Mouse (Mus musculus) midbrain, embryonic 10.5 days (tissue): ENCODE results near the gene Fbxo10. TPM values are rescaled to one million over a fixed set of nuclear protein-coding genes. Genes with fewer than 3 reads are reported as not detected.
"Not testable (repeated sequence)": the region's sequence is repeated elsewhere in the genome, so short reads cannot be mapped to it uniquely, and the experiment has no call there.

Experiments used
- DNase-seq: peaks from one replicate; pipeline ENCODE4 v3.0.0-alpha.2; 2017; ENCODE audit warnings: low spot score
- H3K27ac ChIP-seq: fragments of 300-500 bp; sonication (generic); replicated peaks from 2 replicates; pipeline ENCODE4 v1.5.1; 2016; ENCODE audit warnings: mild to moderate bottlenecking
- H3K27me3 ChIP-seq: fragments of 300-500 bp; sonication (generic); 2 replicates; pipeline ENCODE4 v1.6.1; 2016; ENCODE audit warnings: low read depth, mild to moderate bottlenecking; ENCODE audit not compliant: poor library complexity, severe bottlenecking
- H3K36me3 ChIP-seq: fragments of 300-500 bp; sonication (generic); 2 replicates; pipeline ENCODE4 v1.6.1; 2016; ENCODE audit warnings: mild to moderate bottlenecking, moderate library complexity
- H3K4me1 ChIP-seq: fragments of 300-500 bp; sonication (generic); 2 replicates; pipeline ENCODE4 v1.6.1; 2016
- H3K4me3 ChIP-seq: fragments of 300-500 bp; sonication (generic); 2 replicates; pipeline ENCODE4 v1.5.1; 2016; ENCODE audit warnings: mild to moderate bottlenecking, moderate library complexity
- H3K9me3 ChIP-seq: fragments of 300-500 bp; sonication (generic); replicated peaks from 2 replicates; pipeline ENCODE4 v1.6.1; 2016; ENCODE audit warnings: mild to moderate bottlenecking
- WGBS: fragments of 180-500 bp; shearing (Covaris S2); methylation state at CpG from one replicate; pipeline ENCODE4 v1.1.7; 2016; 5-methylcytosine and 5-hydroxymethylcytosine counted together
- polyA plus RNA-seq: library from polyadenylated mRNA; unstranded; fragments of >200 nt; fragmentation: Nextera tagmentation; extraction: Ambion mirVana; gene quantifications from 2 replicates; pipeline ENCODE4 v1.2.1, GENCODE M21; 2016

Fbxo10 gene
- polyA plus RNA-seq, 1 experiment from 2014 or later = 14.3 TPM

DNA sequence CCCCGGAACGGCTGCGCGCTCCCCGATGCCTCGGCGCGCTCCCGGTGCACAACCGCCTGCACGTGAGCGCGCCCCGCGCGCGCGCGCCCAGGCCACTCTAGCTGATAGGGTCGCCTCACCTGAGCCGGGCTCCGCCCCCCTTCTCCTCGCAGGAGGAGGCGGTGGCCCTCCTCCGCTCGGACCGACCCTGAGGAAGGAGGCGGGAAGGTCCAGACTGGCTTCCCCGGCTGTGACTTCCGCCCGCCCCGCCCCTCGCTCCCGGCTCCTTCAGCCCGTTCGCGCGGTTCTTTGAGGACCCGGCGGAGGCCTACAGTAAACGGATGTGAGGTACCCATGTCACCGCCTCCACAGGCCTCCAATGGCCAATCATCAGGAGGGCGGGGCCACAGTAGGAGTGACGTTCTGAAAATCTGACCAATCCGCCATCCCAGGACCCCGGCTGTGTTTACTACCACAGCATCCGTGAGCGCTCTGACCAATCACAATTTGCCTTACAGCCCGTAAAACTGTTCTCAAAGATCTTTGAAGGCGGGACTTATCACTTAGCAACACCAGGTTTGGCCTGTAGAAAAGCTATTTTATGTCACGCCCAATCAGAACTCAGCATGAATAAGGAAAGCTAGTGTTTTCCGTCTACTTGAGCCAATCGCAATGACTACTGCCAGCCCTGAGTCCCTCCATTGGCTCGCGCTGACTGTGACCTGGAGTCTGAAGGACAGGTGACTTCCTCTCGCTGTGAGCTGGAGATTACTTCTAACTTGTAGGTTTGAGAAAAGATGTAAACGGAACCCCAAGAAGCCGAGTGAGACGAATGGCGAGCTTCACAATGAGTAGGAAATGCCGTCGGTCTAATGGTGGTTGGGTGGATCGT, 72.1 kb downstream of the Fbxo10 start, which contains the start of gene Zbtb5:
TSS of gene Zbtb5 (minus strand) at position 308 of the 871 bp plus-strand sequence.
- Histone ChIP-seq H3K27me3 (no peaks in the 10 kb centered on the region), H3K4me1 (peaks cover 26% of the 10 kb centered on the region), H3K27ac (peak within 1 kb of the TSS; percentile 95), H3K36me3 (0 out of 2 replicates have a peak, but pooled peaks cover under 1% of the 10 kb centered on the region), H3K9me3 (no peaks in the 10 kb centered on the region), H3K4me3 (peak within 1 kb of the TSS; percentile 87)
- under 1% methylated on average over 63 of the region's 63 CpGs for WGBS
- peak; percentile 100 for DNase-seq

DNA sequence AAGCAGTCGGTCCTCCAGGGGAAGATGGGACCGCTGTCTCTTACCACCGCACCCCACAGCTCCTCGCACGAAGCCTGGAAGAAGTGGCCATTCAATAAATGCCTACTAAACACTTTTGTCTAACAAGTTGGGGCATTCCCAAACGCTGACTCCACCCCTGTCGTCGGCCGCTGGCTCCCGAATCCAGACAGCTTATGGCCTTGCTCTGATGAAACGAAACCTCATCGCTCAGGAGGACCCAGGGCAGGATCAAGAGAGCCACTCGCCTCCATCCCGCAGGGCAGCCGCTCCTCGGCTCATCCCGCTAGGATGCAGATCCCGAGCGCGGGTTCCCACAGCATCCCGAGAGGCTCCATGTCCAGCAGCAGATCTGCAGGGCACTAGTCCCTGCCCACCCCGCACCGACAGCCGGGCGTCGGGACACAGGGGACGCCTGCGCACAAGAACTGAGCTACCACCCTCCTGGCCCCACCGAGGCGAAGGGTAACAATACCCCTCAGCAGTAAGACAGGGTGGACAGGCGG, 72.8 kb downstream of the Fbxo10 start:
- DNase-seq = no peak
- Histone ChIP-seq H3K27ac (peak overlapping the region; percentile 95), H3K9me3 (no peaks in the 10 kb centered on the region), H3K27me3 (no peaks in the 10 kb centered on the region), H3K36me3 (peaks cover 5% of the 10 kb centered on the region; the same call in 1 of the 2 replicates), H3K4me3 (peak overlapping the region; percentile 87), H3K4me1 (peaks cover 26% of the 10 kb centered on the region)
- under 1% methylated on average over 31 of the region's 31 CpGs for WGBS

DNA sequence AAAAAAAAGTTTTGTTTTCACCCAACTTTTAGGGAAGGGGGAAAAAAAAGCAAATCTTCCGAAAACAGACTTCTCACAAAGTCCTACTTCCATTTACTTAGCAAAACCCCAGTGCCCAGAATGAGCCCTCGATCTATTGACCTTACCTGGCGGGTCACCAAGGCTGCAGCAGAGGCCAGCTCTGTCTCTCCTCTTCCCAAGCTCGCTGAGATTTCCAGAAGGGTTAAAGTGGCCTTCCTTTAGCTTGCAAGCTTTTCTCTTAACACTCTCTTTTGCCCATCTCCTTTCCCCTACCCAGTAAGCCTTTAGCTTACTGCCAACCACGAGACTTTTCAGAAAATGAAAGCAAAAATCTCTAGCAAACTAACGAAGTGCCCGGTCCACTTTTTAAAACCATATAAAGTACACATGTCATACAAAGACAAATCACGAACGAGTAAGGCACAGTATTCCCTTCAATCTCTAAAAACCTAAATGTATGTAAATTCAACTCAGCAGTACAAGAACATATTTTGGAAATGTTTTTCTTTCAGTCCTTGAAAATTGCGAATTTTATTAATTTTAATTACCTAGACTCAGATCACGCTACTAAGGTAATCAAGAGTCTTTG, 73.5 kb downstream of the Fbxo10 start:
- peak overlapping the region; percentile 95 for H3K27ac ChIP-seq
- H3K4me3 ChIP-seq = peak overlapping the region; percentile 87
- 19% methylated on average over 11 of the region's 11 CpGs for WGBS
- H3K4me1 ChIP-seq = peaks cover 26% of the 10 kb centered on the region
- H3K9me3 ChIP-seq = no peaks in the 10 kb centered on the region
- no peak for DNase-seq
- H3K27me3 ChIP-seq = no peaks in the 10 kb centered on the region
- peaks cover 8% of the 10 kb centered on the region; the same call in 1 of the 2 replicates for H3K36me3 ChIP-seq

DNA sequence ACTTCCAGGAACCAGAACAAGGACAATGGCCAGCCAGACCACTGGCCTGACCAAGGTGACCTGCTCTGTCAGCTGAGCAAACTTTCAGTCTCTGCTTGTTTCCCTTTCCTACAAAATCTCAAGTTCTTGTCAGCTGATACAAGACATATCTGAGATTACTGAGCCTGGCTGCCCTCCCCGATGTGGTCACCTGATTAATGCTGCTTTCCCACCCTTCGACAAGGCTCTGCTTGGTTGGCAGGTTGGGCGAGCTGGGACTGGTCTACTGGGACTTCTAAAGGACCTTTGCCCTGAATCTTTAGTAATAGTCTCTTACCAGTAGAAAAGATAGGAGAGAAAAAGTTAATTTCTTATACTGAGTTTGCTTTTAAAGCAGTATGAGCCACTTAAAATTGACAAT, 79.0 kb downstream of the Fbxo10 start:
- DNase-seq = no peak
- Histone ChIP-seq H3K27ac (no peak overlapping the region), H3K4me1 (peaks cover 9% of the 10 kb centered on the region), H3K9me3 (no peaks in the 10 kb centered on the region), H3K36me3 (peaks cover 31% of the 10 kb centered on the region), H3K27me3 (no peaks in the 10 kb centered on the region), H3K4me3 (no peak overlapping the region)
- WGBS = 93% methylated on average over 3 of the region's 3 CpGs

DNA sequence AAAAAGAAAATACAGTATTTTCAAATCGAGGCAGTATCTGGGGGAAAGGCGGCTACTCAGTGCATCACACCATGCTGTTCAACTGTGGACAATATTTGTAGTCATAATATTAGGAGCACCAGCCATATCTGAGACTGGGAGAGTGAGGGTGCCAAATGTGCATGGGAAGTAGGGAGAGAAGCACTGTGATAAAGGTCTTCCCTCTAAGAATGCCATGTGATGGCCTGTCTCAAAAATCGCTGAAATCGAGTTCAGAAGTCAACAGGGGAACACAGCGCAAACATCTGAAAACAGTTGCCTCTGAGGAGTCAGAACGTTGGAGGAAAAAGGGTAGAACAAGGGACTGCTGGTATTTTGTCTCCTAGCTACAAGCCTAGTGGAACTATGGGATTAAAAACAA, 84.4 kb downstream of the Fbxo10 start:
- 90% methylated on average over 6 of the region's 6 CpGs for WGBS
- Histone ChIP-seq H3K27ac (no peak overlapping the region), H3K4me3 (no peak overlapping the region), H3K4me1 (peaks cover 21% of the 10 kb centered on the region), H3K9me3 (no peaks in the 10 kb centered on the region), H3K27me3 (no peaks in the 10 kb centered on the region), H3K36me3 (peaks cover 20% of the 10 kb centered on the region)
- DNase-seq = peak; percentile 5

DNA sequence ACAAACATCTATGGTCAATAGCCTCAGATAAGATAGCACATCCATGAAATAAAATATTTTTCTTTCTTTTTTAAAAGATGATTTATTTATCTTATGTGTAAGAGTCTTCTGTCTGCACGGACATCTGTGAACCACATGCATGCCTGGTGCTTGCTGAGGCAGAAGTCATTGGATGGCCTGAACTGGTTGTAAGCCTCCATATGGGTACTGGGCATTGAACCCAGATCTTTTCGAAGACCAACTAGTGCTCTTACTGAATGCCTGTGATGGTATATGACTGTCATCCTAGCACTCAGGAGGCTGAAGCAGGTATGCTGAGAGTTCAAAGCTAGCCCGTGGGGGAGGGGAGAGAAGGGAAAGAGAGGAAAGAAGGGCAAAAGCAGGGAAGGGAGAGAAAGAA, 86.3 kb downstream of the Fbxo10 start:
- Histone ChIP-seq H3K9me3 (no peaks in the 10 kb centered on the region), H3K4me1 (peaks cover 26% of the 10 kb centered on the region), H3K36me3 (peaks cover 27% of the 10 kb centered on the region), H3K27ac (no peak overlapping the region), H3K27me3 (no peaks in the 10 kb centered on the region), H3K4me3 (no peak overlapping the region)
- 72% methylated on average over 3 of the region's 3 CpGs for WGBS
- DNase-seq = no peak

DNA sequence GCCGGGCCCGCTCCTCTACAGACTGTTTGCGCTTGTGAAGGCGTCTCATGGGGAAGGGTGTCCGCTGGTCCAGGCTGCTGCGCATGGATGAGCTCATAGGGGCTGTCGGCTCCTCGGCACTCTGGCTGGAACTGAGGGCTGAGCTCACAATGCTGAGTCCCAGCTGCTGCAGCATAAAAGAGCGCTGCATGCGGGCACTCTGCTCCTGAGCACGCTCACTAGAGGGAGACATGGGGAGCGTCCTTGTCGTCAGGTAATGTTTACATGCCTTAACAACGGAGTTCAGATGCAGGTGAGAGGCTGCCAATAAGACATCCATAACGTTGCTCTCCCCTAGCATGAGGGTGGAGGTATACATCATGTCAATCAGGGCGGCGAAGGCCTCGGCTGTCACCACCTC, 89.6 kb downstream of the Fbxo10 start:
- H3K9me3 ChIP-seq = no peaks in the 10 kb centered on the region
- no peak for DNase-seq
- peak overlapping the region; percentile 42; the same call in 1 of the 2 replicates for H3K27ac ChIP-seq
- H3K4me1 ChIP-seq = peaks cover 26% of the 10 kb centered on the region
- H3K36me3 ChIP-seq = peaks cover 52% of the 10 kb centered on the region
- WGBS = 89% methylated on average over 18 of the region's 18 CpGs
- H3K27me3 ChIP-seq = no peaks in the 10 kb centered on the region
- H3K4me3 ChIP-seq = no peak overlapping the region

DNA sequence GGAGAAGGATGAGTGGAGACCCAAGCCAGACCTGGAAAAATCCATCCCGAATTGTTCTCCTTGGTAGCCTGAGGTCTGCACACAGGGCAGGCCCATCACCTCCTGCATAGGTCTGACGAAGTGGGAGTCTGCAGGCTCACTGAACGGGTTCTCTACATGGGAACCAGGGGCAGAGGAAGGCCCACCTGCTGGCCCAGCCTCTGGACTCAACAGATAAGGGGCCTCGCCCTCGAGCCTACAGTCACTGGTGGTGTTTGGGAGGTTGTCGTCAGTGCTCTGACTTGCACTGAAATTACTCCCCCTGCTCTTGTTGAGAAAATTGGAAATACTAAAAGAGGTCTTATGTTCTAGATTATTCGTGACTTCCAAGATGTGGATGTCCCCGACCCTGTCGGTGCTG, 90.6 kb downstream of the Fbxo10 start:
- 86% methylated on average over 9 of the region's 9 CpGs for WGBS
- H3K27ac ChIP-seq = no peak overlapping the region
- peaks cover 26% of the 10 kb centered on the region for H3K4me1 ChIP-seq
- no peak overlapping the region for H3K4me3 ChIP-seq
- H3K36me3 ChIP-seq = peaks cover 62% of the 10 kb centered on the region
- H3K9me3 ChIP-seq = no peaks in the 10 kb centered on the region
- no peak for DNase-seq
- H3K27me3 ChIP-seq = no peaks in the 10 kb centered on the region

DNA sequence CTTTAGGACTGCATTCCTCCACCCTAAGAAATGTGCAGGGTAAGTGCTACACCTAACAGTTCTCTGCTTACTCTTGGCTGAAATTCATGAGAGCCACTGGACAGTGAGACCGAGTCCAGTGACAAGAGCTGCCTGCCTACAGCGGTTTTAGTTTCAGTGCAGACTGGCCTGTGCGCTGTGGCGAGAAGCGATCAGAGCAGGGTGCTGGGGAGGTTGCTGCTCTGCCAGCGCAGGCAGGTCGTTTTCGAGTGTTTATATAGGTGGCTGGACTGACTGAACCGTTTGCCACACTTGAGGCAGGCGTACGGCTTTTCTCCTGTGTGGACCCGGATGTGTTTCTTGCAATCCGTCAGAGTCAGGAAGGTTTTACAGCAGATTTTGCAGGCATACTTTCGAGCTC, 91.2 kb downstream of the Fbxo10 start:
- 92% methylated on average over 14 of the region's 14 CpGs for WGBS
- not testable (repeated sequence) for H3K27ac ChIP-seq, H3K9me3 ChIP-seq, H3K27me3 ChIP-seq, DNase-seq, H3K4me3 ChIP-seq
- Histone ChIP-seq H3K4me1 (peaks cover 26% of the 10 kb centered on the region), H3K36me3 (peaks cover 68% of the 10 kb centered on the region)

DNA sequence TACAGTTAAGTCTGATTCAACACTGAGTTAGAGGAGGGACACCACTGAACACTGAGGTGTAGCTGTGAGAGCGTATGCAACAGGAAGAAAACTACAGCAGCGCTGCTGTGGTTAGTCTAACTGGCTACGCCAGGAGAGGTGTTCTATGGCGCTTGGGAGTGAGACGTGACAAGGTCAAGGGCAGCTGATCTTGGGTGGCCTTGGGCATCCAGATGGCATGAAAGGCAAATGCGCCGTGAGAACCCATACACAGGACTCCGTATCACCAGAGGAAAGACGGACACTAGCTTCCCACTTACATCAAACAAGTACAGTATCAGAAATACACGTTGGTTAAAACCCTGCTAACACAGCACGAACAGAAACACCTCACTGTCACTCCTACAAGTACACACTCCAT, 92.1 kb downstream of the Fbxo10 start:
- not testable (repeated sequence) for DNase-seq, H3K4me3 ChIP-seq, H3K9me3 ChIP-seq, H3K27ac ChIP-seq, H3K27me3 ChIP-seq
- 91% methylated on average over 11 of the region's 11 CpGs for WGBS
- Histone ChIP-seq H3K4me1 (peaks cover 22% of the 10 kb centered on the region), H3K36me3 (peaks cover 77% of the 10 kb centered on the region)

DNA sequence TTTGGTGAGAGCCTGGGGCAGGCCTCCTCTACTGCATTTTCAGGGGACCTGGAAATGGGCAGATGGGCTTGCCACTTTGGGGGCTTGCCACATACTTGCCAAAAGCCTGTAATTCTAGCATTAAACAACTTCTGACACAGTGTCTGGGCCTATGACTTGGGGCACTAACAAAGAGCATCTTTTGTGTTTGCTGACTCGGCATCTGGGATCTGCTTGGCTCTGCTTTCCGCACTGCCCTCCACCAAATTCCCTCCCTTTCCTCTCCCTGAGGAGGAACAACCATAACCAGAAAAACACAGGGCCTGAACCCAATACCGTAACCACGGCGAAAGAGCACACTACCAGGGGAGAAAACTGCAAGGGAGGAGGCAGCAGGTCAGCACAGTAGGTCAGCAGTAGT, 93.8 kb downstream of the Fbxo10 start:
- 92% methylated on average over 5 of the region's 5 CpGs for WGBS
- no peak for DNase-seq
- peaks cover 7% of the 10 kb centered on the region for H3K4me1 ChIP-seq
- H3K36me3 ChIP-seq = peaks cover 95% of the 10 kb centered on the region
- H3K27me3 ChIP-seq = no peaks in the 10 kb centered on the region
- no peaks in the 10 kb centered on the region for H3K9me3 ChIP-seq
- no peak overlapping the region for H3K4me3 ChIP-seq
- no peak overlapping the region for H3K27ac ChIP-seq
